Mouse (Mus musculus) lung, adult 2 months (tissue): ENCODE results near the gene Slc43a2.

Experiments used
- CTCF ChIP-seq: fragments of 200-500 bp; IDR thresholded peaks from 2 replicates; pipeline ENCODE4 v1.5.1; 2011; ENCODE audit warnings: mild to moderate bottlenecking, low read length, control low read depth; ENCODE audit not compliant: insufficient read depth
- POLR2A ChIP-seq: fragments of 200-500 bp; IDR thresholded peaks from 2 replicates; pipeline ENCODE4 v1.6.1; 2011; ENCODE audit warnings: low read depth, mild to moderate bottlenecking, control low read depth, low read length, borderline replicate concordance; ENCODE audit errors: extremely low read depth

GRCm38 (mm10) chr11:75532340-75533277 is 1.1 kb downstream of the Slc43a2 start:
- TF ChIP-seq POLR2A (no peak; the same call in 1 of the 2 replicates), CTCF (no peak)
